Mouse (Mus musculus) neural tube, embryonic 10.5 days (tissue): Measurements from ENCODE around the gene Fam178b.

ENCODE experiments used
- DNase-seq: peaks from one replicate; pipeline ENCODE4 v3.0.0-alpha.2; 2017; ENCODE audit warnings: low spot score; ENCODE audit errors: extremely low spot score

The Fam178b gene

DNA sequence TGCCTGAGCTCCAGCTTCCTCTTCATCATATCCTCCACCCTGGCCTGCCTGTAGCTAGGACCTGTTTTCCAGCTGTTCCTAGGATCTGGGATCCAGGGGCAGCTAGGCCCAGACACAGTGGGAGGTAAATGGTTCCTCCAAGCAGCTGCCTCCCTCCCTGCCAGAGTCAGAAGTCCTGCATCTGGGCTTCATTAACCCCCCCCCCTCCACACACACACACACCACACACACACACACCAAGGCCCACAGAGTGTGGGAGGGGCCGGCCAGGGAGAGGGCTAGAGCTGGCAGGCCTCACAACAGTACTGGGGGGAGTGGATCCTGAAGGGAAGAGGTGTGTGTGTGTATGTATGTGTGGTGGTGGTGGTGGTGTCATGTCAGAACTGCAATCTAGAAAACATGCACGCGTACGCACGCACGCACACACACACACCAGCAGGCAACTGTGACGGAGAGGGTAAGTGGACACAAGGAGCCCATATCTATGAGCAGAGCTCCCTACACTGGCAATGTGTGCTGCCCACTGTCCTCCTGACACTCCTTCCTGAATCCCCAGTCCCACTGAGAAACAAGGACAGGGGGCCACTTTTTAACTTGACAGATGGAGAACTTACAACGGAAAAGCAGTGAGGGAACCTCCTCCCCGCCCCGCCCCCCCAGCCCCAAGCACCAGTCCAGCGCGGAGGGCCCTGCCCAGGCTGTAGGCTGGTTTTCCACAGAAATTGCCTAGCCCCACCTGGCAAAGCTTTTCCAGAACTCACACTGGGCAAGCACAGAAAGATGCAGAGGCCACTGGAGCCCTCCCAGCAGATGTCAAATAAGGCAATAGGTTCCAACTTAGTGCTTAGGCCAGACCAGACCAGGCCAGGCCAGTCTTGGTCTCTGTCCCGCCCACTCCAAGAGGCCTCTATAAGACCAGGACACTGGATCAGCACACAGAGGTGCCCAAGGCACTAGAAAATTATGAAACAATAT, 94.2 kb downstream of the Fam178b start:
- peak; percentile 74 for DNase-seq

DNA sequence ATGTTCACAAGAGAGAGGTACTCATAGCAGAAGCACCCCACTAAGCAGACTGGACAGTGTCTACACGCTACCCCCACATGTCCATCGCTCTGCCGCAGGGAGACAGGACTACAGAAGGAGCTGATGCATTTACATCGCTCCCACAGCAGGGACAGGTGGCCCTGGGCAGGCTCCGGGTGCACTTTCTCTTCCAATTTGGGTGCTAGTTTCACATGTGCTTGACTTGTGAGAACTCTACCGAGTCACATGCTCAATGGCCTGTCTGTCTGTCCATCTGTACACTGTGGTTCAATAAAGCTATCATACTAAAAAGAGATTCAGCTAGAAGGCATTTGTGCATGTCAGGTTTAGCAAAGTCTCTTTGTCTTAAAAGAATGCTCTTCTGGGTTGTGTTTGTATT, 95.1 kb downstream of the Fam178b start:
- no peak for DNase-seq

DNA sequence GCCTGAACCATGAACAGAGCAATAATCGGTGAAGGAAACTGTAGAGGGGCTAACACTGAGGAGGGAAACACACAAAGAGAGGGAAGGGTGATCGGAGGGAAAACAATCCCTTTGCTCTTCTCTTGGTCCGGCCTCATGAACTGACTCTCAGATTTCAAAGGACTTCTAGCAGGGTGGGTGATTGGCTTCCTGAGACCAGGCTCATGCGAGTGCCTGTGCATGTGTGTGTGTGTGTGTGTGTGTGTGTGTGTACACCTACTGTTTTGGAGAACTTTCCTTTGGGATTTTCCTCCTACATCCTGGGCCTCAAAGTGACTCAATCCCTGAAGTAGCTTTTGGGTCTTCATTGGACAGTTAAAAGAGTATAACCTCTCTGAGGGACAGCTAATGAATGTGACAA, 96.7 kb downstream of the Fam178b start:
- no peak for DNase-seq

DNA sequence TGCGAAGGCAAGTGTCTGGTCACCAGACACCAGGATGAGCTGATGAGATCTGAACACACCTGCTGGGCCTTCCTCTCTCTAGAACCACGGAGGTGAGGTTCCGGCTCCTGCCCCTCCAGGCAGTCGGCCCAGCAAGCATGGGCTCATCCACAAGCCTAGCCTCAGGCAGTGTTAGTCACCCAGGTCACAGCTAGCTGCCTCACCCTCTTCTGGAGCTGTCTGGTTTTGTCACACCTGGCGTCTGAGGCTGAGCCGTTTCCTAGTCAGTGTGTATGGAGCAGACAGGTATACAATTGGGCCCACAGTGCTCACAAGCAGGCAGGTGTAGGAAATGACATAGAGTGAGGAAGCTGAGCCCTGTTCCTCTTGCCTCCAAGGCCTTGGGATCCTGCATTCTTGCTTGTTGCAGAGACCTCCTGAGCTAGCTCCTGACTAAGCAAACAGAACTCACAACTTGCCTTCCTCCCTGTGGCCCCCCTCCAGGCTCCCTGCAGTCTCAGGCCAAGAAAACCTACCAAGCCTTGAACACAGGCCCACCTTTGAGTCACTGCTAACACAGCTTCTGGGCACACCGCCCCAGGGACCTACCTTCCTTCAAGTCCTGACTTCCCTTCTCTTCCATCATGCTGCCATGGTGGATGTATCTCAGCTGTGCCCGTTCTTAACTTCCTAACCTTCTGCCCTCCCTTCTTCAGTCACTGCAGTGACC, 99.4 kb downstream of the Fam178b start:
- DNase-seq = no peak

DNA sequence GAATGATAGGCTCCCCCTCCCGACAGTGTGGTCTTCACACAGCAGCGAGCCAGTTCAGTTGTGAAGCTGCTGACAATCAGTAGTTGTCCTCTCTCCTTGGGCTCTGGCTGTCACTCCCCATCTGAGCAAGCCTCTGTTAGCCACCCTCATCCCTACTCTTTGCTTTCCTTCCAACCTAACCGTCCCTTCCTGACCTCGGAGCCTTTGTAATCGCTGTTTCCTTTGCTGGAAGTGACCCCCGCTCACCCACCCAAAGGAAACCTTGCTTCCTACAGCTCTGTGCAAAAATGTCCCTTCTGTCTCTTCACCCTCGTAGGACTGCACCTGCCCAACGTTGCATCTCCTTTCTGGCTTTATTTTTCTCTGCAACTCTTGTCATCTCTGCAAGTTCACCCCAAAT, 100.8 kb downstream of the Fam178b start:
- no peak for DNase-seq

DNA sequence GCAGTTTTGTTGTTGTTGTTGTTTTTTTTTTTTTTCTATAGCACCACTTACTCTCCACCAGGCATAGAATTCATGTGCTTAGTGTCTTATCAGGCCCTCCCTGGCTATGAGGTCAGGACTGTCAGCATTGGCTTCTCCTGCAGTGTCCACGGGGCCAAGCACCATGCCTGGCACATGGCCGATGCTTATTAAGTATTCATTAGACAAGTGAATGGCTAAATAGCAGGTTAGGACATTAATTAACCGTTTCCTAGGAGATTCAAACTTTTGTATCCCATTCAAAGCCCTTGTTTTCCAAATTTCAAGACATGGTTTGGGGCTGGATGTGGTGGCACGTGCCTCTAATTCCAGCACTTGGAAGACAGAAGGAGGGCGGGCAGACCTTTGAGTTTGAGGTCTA, 101.7 kb downstream of the Fam178b start:
- DNase-seq = no peak

DNA sequence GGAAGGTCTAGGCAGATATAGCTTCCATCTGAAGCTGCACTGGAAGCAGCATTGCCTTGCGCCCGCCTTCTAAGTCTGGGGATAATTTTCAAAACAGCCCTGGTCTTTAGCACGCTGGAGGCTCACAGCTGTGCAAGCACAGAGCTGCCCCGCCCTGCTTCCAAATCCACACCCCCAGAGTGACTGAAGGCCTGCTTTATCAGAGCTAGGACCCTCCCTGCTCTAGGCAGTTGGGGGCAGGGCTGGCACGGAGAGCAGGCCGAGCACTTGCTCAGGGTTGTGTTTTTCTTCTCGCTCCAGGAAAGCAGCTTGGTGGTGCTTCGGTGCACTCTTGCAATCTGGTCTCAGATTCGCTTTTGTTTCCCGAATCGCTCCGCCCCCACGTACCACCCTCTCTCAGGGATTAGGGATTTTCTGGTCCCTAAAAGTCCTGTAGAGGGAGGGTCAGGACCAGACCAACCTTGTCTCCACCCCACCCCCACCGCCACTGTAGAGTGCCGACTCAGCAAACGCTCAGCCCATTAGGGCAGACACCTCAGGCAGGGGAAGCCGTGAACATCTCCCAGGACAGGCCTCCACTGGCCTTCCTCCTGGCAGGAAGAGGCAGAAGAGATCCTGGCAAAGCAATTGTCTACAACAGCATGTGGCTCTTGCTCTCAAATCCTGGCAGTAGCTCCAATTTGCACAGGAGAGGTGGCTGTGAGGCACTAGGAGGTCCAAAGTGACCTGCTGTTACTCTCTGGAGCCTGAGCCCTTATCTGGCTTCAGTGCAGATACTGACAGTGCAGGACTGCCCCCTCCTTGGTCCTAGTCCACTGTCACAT, 102.4 kb downstream of the Fam178b start:
- DNase-seq = peak; percentile 72

DNA sequence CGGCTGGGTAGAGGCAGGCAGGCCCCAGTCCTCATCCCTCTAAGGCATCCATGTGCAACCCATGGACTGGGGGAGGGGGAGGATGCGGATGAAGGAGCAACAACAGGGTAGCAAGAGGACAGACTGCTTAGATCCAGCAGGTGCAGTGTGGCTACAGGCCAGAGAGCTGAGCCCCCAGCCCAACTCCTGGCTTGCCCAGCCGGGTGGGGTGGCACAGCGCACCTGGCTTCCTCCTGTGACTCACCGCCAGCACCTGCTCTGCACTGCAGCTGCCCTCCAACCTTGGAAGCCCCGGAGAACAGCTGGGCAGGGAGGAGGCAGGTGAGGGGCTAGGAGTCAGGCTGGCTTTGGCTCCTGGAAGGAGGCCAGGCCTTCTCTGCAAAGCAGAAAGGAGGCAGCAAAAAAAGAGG, 103.0 kb downstream of the Fam178b start:
- DNase-seq = no peak

DNA sequence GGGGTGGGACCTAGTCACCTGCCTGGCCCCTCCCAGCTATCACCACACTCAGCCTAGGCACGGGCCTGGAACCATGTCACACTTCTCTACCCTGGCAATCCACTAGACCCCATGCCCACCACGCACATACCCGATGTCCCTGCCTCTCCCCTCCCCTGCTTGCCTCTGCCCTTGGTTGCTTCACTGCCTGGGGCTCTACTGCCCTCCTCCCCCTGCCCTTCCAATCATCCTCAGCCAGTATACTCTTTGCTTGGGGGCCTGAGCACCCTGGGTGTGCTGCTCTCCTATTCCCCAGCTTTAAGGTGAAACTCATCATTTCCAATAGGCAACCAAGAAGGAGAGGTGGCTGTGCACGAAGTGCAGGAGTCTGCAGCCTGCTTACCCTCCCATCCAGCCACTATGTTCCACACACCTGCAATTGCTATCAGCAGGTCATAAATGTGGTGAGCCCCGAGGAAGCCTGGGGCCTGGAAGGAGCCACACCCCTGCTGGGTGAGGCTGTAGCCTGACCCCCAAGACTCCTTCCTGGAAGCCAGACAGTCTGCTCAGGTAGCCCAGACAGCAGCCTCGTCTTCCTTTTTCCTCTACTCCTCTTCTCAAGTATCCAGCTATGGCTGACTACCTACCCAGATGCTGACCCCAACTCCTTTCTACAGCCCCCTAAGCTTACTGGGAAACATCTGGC, 105.8 kb downstream of the Fam178b start:
- no peak for DNase-seq

DNA sequence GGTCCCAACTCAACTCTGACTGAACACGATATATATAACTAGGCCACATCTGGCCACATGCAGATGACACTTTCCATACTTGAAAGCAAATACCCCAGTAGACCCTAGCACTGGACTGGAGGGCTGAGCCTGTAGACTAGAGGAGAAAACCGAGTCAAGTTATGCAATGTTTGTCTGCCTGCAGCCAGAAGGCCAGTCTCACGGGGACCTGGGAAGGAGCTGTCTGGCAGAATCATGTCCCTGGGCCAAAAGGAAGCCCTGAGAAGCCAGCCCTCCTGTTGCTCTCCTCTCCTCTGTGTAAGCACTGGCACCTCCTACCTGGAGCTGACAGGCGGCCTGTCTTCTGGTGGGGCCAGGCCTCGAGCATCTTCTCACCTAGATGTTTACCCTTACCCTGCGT, 107.6 kb downstream of the Fam178b start:
- DNase-seq = no peak

DNA sequence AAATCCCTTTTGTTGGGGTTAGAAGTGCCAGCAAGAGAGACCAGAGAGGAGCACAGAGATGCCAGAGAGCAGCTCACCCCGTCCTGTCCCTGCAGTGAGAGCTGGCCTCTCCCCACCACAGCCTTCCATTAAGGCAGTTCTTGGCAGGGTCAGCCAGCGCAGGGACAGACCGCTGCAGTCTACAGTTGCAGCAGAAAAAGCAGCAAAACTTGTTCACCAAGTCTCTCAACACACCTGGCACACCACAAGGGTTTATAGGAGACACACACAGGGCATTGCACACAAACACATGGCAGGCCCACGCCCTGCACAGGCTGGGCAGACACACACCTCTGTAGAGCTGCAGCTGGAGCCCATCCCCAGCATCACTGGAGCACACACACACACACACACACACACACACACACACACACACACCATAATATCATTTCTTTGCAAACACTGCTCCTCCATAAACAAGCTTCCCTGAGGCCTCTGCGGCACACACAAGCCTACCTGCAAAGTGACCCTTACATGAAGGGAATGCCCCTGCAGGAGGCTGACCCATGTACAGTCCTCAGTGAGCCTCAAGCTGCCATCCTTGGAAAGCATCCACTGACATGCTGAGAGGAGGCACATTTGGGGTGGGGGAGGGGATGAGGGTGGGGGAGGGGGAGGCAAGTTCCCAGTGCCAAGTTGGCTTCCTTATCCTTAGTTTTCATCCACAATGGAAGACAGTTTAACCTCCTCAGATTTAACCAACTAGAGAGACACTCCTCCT, 108.6 kb downstream of the Fam178b start:
- DNase-seq = no peak

DNA sequence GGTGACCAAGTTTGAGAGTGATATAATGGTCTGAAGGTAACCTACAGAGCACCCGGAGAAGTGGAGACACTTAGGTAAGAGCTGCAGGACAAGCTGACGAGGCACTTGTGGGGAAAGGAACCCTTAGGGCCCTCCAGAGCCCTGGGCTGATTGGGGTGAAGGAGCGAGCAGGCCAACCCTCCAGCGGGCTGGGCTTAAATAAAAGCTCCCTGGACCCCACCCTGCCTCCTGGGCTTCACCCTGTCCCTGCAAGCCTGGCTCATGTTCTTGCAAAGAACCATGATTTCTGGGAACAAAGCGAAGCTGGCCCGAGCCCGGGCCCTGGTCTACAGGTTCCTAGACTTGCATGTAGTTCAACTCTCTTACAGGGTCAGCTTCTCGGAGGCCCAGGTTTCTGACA, 109.5 kb downstream of the Fam178b start:
- no peak for DNase-seq

DNA sequence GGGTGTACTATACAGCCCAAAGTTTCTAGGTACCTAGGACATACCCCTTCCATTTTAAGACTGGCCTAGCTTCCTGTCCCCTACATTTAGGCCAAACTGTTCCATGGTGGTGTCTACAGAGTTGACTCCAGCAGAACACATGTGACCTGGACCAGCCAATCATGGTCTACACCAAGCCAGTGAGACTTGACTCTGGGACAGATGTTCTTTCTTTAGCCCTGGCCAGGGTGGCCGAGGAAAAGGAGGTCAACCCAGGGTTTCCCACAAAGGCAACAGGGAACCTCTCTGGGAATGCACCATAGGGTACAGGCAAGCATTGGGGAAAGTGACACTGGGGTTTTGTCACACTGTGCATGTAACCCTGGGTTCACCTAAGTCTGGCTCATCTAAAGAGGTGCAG, 110.3 kb downstream of the Fam178b start:
- DNase-seq = no peak

DNA sequence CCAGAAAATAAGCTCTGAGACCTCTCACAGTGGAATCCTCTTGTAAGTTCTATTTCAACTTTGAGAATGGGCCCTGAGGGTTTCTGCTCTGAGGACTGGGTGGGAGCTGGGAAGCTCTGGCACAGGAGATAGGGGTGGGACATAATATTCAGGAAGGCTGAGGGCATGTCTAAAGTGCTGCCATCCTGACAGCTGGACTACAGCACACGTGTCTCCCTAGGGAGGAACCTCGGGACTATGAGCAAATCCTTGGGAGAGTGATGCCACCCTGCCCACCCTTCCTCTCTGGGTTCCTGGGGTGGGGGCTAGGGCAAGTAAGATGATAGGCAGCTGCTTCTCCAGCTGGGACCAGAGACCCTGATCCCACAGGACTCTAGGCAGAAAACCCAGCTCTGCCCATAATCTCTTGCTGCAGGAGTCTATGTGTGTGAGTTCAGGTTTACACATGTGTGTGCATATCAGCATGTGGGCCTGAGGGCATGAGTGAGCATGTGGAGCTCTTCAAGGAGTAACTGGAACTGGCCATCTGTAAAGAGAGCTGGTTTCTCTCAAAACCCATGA, 110.8 kb downstream of the Fam178b start:
- no peak for DNase-seq

DNA sequence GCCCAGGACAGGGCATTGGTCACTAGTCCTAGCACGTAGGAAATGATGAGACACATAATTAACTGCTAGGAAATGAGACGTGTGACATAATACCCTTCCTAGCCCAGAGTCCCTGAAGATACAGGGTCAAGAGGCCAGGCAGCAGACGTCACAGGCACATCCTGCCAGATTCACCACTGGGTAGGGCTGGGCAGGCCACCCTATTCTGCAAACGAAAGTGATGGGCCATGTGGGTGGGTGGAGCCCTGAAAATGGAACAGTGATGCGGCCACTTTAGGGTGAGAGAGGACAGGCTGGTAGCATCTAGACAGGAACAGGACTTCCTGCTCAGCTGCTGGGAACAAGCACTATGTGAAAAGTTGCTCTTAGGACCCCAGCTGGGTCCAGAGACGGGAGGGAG, 111.4 kb downstream of the Fam178b start:
- DNase-seq = no peak

DNA sequence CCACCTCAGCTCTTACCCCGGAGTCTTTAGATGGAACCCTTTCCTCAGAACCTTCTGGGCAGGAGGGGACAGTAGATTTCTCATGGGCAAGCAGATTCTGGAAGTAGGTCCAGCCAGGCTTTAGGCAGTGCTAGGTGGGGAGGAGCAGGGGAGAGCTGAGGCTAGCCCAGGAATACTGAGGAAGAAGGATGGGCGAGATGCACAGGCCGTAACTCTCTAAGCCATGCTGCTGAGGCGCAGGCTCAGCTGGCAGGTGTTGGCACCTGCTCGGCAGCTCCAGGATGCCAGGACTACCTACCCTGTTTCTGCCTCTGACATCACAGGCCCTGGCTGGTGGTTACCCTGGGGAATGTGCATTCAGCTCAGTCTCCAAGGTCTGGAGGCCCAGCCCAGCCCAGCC, 112.7 kb downstream of the Fam178b start:
- no peak for DNase-seq

DNA sequence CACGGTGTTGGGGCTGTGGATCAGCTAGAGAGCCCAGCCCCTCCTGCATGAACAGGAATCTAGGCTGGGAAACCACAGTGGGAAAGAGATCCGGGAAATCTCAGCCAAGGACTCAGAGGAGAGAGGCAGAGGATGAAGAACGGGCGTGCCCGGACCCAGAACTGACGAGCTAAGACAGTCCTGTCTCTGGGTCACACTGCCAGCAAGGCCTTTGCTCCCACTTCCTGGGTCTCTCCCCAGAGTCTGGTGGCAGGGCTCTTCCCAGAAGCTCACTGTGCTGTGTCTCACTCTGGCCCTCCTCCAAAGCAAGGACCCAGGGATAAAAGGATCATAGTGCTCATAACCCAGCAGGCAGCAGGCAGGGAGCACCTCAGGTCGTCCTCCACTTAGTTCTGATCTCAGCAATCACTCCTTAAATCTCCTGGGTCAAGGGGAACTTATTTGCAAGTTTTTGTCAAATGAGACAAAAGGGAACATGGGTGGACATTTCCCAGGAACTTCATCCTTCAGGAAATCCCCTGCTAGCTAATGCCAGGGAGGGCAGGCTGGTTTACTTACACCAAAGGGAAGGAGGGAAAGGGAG, 113.2 kb downstream of the Fam178b start:
- no peak for DNase-seq

DNA sequence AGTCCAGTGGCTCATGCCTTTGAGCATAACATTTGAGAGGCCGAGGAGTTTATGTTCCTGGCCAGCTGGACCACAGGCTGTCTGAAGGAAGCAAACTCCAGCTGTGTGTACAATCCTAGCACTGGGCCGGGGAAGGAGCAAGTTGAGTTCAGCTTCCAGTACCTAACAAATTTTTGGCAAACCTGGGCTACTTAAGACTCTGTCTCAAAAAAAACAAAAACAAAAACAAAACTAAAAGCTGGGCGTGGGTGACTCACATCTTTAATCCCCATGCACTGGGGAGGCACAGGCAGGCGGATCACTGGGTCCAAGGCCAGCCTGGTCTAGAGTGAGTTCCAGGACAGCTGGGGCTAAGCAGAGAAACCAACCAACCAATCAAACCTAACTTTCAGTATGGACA, 114.2 kb downstream of the Fam178b start:
- no peak for DNase-seq

DNA sequence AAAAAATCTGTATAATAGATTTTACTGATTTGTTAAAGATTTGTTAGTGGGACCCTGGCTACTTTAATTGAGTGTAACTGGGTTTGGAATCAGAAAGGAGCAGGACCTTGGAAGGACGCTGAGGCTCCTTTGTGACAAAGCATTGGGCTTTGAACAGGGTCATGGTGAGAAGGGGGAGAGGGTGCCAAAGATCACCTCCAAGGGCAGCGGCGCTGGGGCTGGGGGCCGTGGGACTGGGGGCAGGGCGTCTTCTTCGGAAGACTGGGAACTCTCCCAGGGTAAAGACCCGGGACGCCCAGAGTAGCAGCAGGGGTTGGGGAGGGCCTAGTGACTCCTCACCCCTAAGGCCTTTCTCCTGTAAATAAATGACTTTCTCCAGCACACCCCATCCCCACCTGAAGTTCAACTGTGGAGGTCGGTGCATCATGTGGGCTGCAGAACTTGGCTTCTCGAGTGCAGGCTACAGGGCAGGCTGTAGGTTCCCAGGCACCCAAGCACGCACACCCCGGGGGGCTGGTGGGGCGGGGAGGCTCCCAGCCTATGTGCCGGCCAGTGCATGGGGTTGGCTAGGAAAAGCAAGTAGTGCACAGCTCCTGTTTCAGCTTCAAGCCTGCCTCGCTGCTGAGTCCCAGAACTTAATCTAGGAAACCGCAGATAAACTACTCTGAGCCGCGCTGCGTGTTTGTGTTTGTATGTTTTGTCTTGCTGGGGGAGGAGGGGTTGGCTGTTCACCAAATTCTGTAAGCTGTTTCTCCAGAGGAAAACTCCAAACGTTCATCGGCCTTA, 115.0 kb downstream of the Fam178b start:
- no peak for DNase-seq
